Mouse (Mus musculus) liver, embryonic 14.5 days (tissue): ENCODE measurements around the gene Gfod2. TPM values are rescaled to one million over a fixed set of nuclear protein-coding genes. Genes with fewer than 3 reads are reported as not detected.

Experiments
- ATAC-seq: fragments of 200-750 bp; cut with Nextera tagmentation; 2 replicates; pipeline ENCODE4 v1.8.0; 2017; ENCODE audit warnings: moderate number of reproducible peaks, mild to moderate bottlenecking, moderate library complexity; ENCODE audit not compliant: insufficient read depth
- DNase-seq, 3 experiments: peaks; one replicate each; pipeline ENCODE4 v3.0.0-alpha.2; 2012 to 2013; ENCODE audit warnings: low read depth in 3 of 3, low spot score in 3 of 3
- H3K27ac ChIP-seq: fragments of 300-500 bp; sonication (generic); 2 replicates; pipeline ENCODE4 v1.5.1; 2014; ENCODE audit warnings: moderate library complexity, mild to moderate bottlenecking, control low read depth, inconsistent platforms
- H3K27me3 ChIP-seq: fragments of 300-500 bp; sonication (generic); 2 replicates; pipeline ENCODE4 v1.6.1; 2014; ENCODE audit warnings: mild to moderate bottlenecking, low read length, moderate library complexity; ENCODE audit not compliant: control insufficient read depth, insufficient read depth
- H3K36me3 ChIP-seq: fragments of 300-500 bp; sonication (generic); replicated peaks from 2 replicates; pipeline ENCODE4 v1.6.1; 2014; ENCODE audit warnings: low read depth; ENCODE audit not compliant: control insufficient read depth, insufficient read depth
- H3K4me1 ChIP-seq, 2 experiments: fragments of 200-500 bp in 1 of 2; fragments of 300-500 bp in 1 of 2; sonication (generic) in 1 of 2; replicated peaks; 2 replicates each; pipeline ENCODE4 v1.6.1; 2012 to 2014; ENCODE audit warnings: antibody characterized with exemption in 1 of 2, inconsistent platforms in 1 of 2, low read length in 1 of 2; ENCODE audit not compliant: control insufficient read depth in 2 of 2, insufficient read depth in 2 of 2
- H3K4me2 ChIP-seq: fragments of 300-500 bp; sonication (generic); 2 replicates; pipeline ENCODE4 v1.6.1; 2014; ENCODE audit warnings: low read depth, mild to moderate bottlenecking, control low read depth, moderate library complexity
- H3K4me3 ChIP-seq, 2 experiments: fragments of 200-500 bp in 1 of 2; fragments of 300-500 bp in 1 of 2; sonication (generic) in 1 of 2; 2 replicates each; pipeline ENCODE4 v1.5.1; 2012 to 2014; ENCODE audit warnings: low read depth in 2 of 2, low read length in 2 of 2, mild to moderate bottlenecking in 2 of 2, control low read depth in 1 of 2, inconsistent platforms in 1 of 2, moderate library complexity in 1 of 2; ENCODE audit not compliant: insufficient read depth in 1 of 2
- H3K9ac ChIP-seq: fragments of 300-500 bp; sonication (generic); replicated peaks from 2 replicates; pipeline ENCODE4 v1.6.1; 2014; ENCODE audit warnings: mild to moderate bottlenecking, control low read depth, moderate library complexity
- H3K9me3 ChIP-seq: fragments of 300-500 bp; sonication (generic); 2 replicates; pipeline ENCODE4 v1.6.1; 2016; ENCODE audit warnings: low read length, mixed read lengths; ENCODE audit not compliant: control insufficient read depth
- CTCF ChIP-seq: IDR thresholded peaks from 2 replicates; pipeline ENCODE4 v1.5.1; 2016; ENCODE audit warnings: antibody characterized with exemption, low read depth, control low read depth
- EP300 ChIP-seq: IDR thresholded peaks from 2 replicates; pipeline ENCODE4 v1.6.1; 2016; ENCODE audit warnings: antibody characterized with exemption, low read depth
- WGBS: fragments of 180-500 bp; shearing (Covaris S2); extraction: QIAGEN DNeasy Blood & Tissue Kit; methylation state at CpG from one replicate; pipeline ENCODE4 v1.1.7; 2014; ENCODE audit not compliant: insufficient replicate concordance; 5-methylcytosine and 5-hydroxymethylcytosine counted together
- polyA plus RNA-seq, 2 experiments: library from polyadenylated mRNA; depleted of rRNA in 1 of 2; stranded (reverse) in 1 of 2; unstranded in 1 of 2; fragments of >200 nt; fragmentation: Nextera tagmentation in 1 of 2; extraction: Ambion mirVana in 1 of 2; gene quantifications; 2 replicates each; pipeline versions ENCODE4 v1.2.1 to v1.2.3; 2012 to 2014

The Gfod2 gene
- polyA plus RNA-seq, 2 experiments = 0.84 to 1.1 TPM

DNA sequence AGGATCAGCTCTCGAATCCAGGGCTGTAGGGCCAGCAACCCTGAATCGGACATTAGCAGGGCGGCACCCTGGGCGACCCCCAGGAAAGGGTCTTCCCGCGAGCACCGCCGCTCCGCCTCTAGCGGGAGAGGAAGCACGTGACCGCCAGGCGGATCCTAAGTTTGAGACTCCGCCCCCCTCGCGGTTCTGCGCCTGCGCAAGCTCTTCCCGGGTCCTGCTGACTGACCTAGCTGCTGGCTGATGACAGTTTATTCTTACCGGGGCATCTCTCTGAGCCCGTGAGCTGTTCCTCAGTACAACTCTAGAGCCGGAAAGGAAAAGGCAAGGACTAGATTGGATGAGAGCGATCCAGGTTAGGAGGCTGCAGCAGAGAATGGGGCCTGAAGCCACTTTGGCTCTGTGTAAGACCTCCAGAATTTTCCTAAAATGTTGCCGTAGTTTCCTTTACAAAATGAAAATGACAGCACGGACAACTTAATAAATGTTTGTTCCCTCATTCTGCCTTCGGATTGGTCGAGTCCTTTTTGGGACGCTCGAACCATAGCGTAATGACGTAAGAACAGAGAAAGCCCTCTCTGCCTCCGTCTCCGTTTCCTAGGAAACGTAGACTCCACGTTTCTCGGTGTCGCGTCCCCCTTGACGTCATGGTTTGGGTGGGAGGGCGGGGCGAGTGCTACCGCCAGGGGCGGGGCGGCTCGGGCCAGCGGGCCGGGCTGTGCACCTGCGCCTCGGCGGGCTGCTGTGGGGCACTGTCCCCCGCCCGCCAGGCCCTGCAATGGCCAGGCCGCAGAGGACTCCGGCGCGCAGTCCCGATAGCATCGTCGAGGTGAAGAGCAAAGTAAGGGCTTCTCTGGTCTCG is 57.3 kb downstream of the Gfod2 start, which contains the start of the genes Acd and Pard6a:
Gene Acd, minus strand, starts transcription at position 137 of the 859 bp plus-strand sequence.
Gene Pard6a, plus strand, starts transcription at position 183 of the 859 bp plus-strand sequence.
- no peaks in the 10 kb centered on the region for H3K27me3 ChIP-seq
- WGBS = under 1% methylated on average over 60 of the region's 60 CpGs
- ATAC-seq = peak; percentile 79

DNA sequence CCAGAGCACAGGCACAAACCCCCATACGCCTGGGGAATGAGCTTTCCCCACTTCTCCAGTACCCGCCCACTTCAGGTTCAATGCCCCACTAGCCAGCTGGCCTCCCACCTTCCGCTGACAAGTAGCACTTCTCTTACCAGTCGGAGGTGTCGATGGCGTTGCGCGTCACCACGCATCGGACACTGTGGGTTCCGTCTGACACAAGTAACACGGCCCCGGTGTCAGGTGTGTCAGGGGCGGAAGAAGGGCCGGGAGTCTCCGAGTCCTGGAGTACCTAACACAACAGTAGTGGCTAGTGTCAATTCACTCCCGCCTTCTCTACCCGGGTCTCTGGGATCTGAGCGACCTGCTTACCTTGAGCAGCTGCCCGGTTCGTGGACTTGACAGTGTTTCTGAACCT is 57.9 kb downstream of the Gfod2 start:
- ATAC-seq (peak; percentile 40), DNase-seq (peak; percentile 41 to 59 (median 45))
- under 1% methylated on average over 21 of the region's 21 CpGs for WGBS

More for the DNA sequence above, 57.3 kb downstream of the Gfod2 start, which contains the start of the genes Acd and Pard6a:
- peak; percentile 87 to 89 (median 87) for DNase-seq
- peak within 1 kb of the TSS; percentile 68 for H3K9ac ChIP-seq
- TF ChIP-seq EP300 (no peak), CTCF (0 out of 2 replicates have a peak, but pooled peaks have one; percentile 16)
- peak within 1 kb of the TSS; percentile 77 to 95 for H3K4me3 ChIP-seq
- H3K36me3 ChIP-seq = no peaks in the 10 kb centered on the region; the same call in 1 of the 2 replicates
- no peaks in the 10 kb centered on the region for H3K9me3 ChIP-seq
- H3K27ac ChIP-seq = peak within 1 kb of the TSS; percentile 85
- peaks cover 2 to 11% of the 10 kb centered on the region in 2 experiments; a peak in 3 of 4 replicates for H3K4me1 ChIP-seq
- H3K4me2 ChIP-seq = peak within 1 kb of the TSS; percentile 97

GRCm38 (mm10) chr8:105699488-105700215 is 58.8 kb downstream of the Gfod2 start:
- Histone ChIP-seq H3K27me3 (no peaks in the 10 kb centered on the region), H3K4me2 (peak overlapping the region; percentile 97), H3K4me3 (peak overlapping the region; percentile 77 to 95), H3K9ac (peak overlapping the region; percentile 68), H3K36me3 (no peaks in the 10 kb centered on the region; the same call in 1 of the 2 replicates), H3K4me1 (peaks cover 2 to 11% of the 10 kb centered on the region in 2 experiments; a peak in 3 of 4 replicates), H3K9me3 (no peaks in the 10 kb centered on the region), H3K27ac (no peak overlapping the region)
- TF ChIP-seq CTCF (no peak), EP300 (no peak)
- ATAC-seq = no peak
- DNase-seq = no peak
- 83% methylated on average over 11 of the region's 11 CpGs for WGBS

More for the DNA sequence above, 57.9 kb downstream of the Gfod2 start:
- H3K27ac ChIP-seq = peak overlapping the region; percentile 85
- TF ChIP-seq EP300 (no peak), CTCF (0 out of 2 replicates have a peak, but pooled peaks have one; percentile 6)
- H3K4me1 ChIP-seq = peaks cover 2 to 11% of the 10 kb centered on the region in 2 experiments; a peak in 3 of 4 replicates
- H3K4me2 ChIP-seq = peak overlapping the region; percentile 97
- no peaks in the 10 kb centered on the region for H3K9me3 ChIP-seq
- peak overlapping the region; percentile 77 to 95 for H3K4me3 ChIP-seq
- H3K36me3 ChIP-seq = no peaks in the 10 kb centered on the region; the same call in 1 of the 2 replicates
- no peaks in the 10 kb centered on the region for H3K27me3 ChIP-seq
- peak overlapping the region; percentile 68 for H3K9ac ChIP-seq

DNA sequence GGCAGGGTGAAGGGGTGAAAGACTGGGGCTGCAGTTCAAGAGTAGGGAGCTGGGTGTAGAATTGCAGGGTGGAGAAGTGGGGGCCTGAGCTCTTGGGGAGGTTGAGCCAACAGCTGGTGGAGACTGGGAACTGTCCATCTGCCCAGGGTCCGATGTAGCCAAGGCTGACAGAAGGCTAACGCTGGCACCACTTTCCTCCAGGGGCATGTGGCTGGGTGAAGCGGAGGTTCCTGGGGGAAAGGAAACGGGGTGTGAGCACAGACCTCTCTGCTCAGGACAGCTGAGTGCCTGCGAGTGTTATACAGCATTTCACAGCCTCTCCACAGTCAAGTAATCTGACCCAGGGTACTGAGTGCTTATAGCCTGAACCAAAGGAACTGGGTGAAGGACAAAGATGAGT is 59.7 kb downstream of the Gfod2 start:
- Histone ChIP-seq H3K27ac (no peak overlapping the region), H3K4me3 (no peak overlapping the region), H3K9ac (no peak overlapping the region), H3K9me3 (no peaks in the 10 kb centered on the region), H3K4me2 (no peak overlapping the region), H3K36me3 (no peaks in the 10 kb centered on the region; the same call in 1 of the 2 replicates), H3K4me1 (peaks cover 2 to 14% of the 10 kb centered on the region in 2 experiments), H3K27me3 (no peaks in the 10 kb centered on the region)
- DNase-seq = no peak
- no peak for TF ChIP-seq CTCF
- no peak for TF ChIP-seq EP300
- 79% methylated on average over 5 of the region's 5 CpGs for WGBS
- ATAC-seq = no peak
